Mouse (Mus musculus) midbrain, embryonic 13.5 days (tissue): ENCODE measurements around the gene Arl15. TPM values are rescaled to one million over a fixed set of nuclear protein-coding genes. Genes with fewer than 3 reads are reported as not detected.

Experiments
- ATAC-seq: fragments of 200-750 bp; cut with Nextera tagmentation; 2 replicates; pipeline ENCODE4 v1.8.0; 2017; ENCODE audit warnings: mild to moderate bottlenecking, moderate TSS enrichment, moderate library complexity
- H3K27ac ChIP-seq: fragments of 300-500 bp; sonication (generic); 2 replicates; pipeline ENCODE4 v1.5.1; 2015; ENCODE audit warnings: inconsistent platforms, mild to moderate bottlenecking, moderate library complexity
- H3K27me3 ChIP-seq: fragments of 300-500 bp; sonication (generic); 2 replicates; pipeline ENCODE4 v1.6.1; 2015; ENCODE audit warnings: mild to moderate bottlenecking, inconsistent platforms
- H3K36me3 ChIP-seq: fragments of 300-500 bp; sonication (generic); 2 replicates; pipeline ENCODE4 v1.6.1; 2015; ENCODE audit warnings: mild to moderate bottlenecking, inconsistent platforms
- H3K4me1 ChIP-seq: fragments of 300-500 bp; sonication (generic); replicated peaks from 2 replicates; pipeline ENCODE4 v1.6.1; 2015; ENCODE audit warnings: inconsistent platforms
- H3K4me2 ChIP-seq: fragments of 300-500 bp; sonication (generic); replicated peaks from 2 replicates; pipeline ENCODE4 v1.6.1; 2015; ENCODE audit warnings: moderate library complexity, mild to moderate bottlenecking, inconsistent platforms
- H3K4me3 ChIP-seq: fragments of 300-500 bp; sonication (generic); replicated peaks from 2 replicates; pipeline ENCODE4 v1.5.1; 2015; ENCODE audit warnings: mild to moderate bottlenecking, inconsistent platforms
- H3K9ac ChIP-seq: fragments of 300-500 bp; sonication (generic); replicated peaks from 2 replicates; pipeline ENCODE4 v1.6.1; 2015; ENCODE audit warnings: mild to moderate bottlenecking, inconsistent platforms
- H3K9me3 ChIP-seq: fragments of 300-500 bp; sonication (generic); 2 replicates; pipeline ENCODE4 v1.6.1; 2016; ENCODE audit warnings: mild to moderate bottlenecking, inconsistent platforms
- WGBS: fragments of 180-500 bp; shearing (Covaris S2); methylation state at CpG from one replicate; pipeline ENCODE4 v1.1.7; 2015; 5-methylcytosine and 5-hydroxymethylcytosine counted together
- polyA plus RNA-seq: library from polyadenylated mRNA; unstranded; fragments of >200 nt; fragmentation: Nextera tagmentation; extraction: Ambion mirVana; gene quantifications from 2 replicates; pipeline ENCODE4 v1.2.1, GENCODE M21; 2015

Arl15 gene
- polyA plus RNA-seq, 1 experiment from 2014 or later: 15.0 TPM

DNA sequence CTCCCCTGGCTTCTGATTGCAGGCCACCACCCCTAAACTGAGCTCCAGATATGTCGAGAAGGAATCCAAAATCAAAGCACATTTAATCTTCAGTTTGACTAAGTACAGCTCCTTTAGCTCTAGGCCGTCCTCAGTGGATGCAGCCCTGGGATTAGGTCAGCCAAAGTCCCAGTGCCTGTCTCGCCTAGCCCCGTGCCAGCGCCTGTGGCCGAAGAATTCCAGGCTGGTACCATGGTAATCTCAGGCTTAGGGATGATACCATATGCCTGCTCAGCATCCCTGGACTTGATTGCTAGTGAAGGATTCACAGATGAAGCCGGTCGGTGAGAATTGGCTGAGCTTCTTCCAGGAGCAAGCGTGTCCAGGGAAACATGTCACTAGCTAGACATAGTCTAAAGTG lies 261.4 kb downstream of the Arl15 start:
- H3K27me3 ChIP-seq: no peaks in the 10 kb centered on the region
- H3K27ac ChIP-seq: no peak overlapping the region
- no peak overlapping the region for H3K4me3 ChIP-seq
- 0 out of 2 replicates have a peak, but pooled peaks have one; percentile 32 for ATAC-seq
- no peak overlapping the region for H3K4me2 ChIP-seq
- no peaks in the 10 kb centered on the region for H3K9me3 ChIP-seq
- peaks cover 19% of the 10 kb centered on the region for H3K4me1 ChIP-seq
- no peak overlapping the region for H3K9ac ChIP-seq
- 46% methylated on average over 9 of the region's 9 CpGs for WGBS
- no peaks in the 10 kb centered on the region for H3K36me3 ChIP-seq

- WGBS: 72% methylated on average over 6 of the region's 6 CpGs
- H3K27ac ChIP-seq: no peak overlapping the region
- no peaks in the 10 kb centered on the region for H3K27me3 ChIP-seq
These were observed 266.0 kb downstream of the Arl15 start for GRCm38 (mm10) chr13:114060258-114060657.

DNA sequence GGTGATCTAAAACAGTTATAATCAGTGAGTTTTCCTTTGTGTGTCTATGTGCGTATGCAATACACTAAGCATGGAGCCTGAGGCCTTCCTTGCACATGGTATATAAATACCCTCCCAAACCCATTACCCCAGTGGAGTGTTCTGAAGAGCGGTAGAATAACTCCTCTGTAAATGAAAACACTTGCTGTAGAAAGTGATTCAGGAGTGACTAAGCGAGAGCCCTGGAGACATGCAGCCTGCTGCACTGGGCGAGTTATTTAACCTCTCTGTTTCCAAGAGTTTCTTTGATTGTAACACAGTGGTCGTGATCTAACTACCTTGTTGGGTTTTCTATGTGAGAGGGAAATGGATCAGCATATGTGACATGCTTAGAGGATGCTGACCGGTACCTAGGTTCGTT lies 266.9 kb downstream of the Arl15 start:
- Histone ChIP-seq H3K9me3 (no peaks in the 10 kb centered on the region), H3K27me3 (no peaks in the 10 kb centered on the region), H3K36me3 (no peaks in the 10 kb centered on the region), H3K4me2 (no peak overlapping the region), H3K4me1 (no peaks in the 10 kb centered on the region), H3K4me3 (no peak overlapping the region), H3K9ac (no peak overlapping the region), H3K27ac (no peak overlapping the region)
- no peak for ATAC-seq
- WGBS: 93% methylated on average over 7 of the region's 7 CpGs

More at GRCm38 (mm10) chr13:114060258-114060657, 266.0 kb downstream of the Arl15 start:
- H3K9me3 ChIP-seq: no peaks in the 10 kb centered on the region
- no peaks in the 10 kb centered on the region for H3K4me1 ChIP-seq
- H3K4me2 ChIP-seq: no peak overlapping the region
- no peak overlapping the region for H3K4me3 ChIP-seq
- no peak overlapping the region for H3K9ac ChIP-seq
- ATAC-seq: no peak
- no peaks in the 10 kb centered on the region for H3K36me3 ChIP-seq

GRCm38 (mm10) chr13:114064069-114064468 lies 269.8 kb downstream of the Arl15 start:
- H3K4me3 ChIP-seq: no peak overlapping the region
- no peaks in the 10 kb centered on the region for H3K9me3 ChIP-seq
- H3K27ac ChIP-seq: no peak overlapping the region
- 88% methylated on average over 9 of the region's 9 CpGs for WGBS
- H3K9ac ChIP-seq: no peak overlapping the region
- no peaks in the 10 kb centered on the region for H3K4me1 ChIP-seq
- H3K36me3 ChIP-seq: no peaks in the 10 kb centered on the region
- no peak overlapping the region for H3K4me2 ChIP-seq
- no peaks in the 10 kb centered on the region for H3K27me3 ChIP-seq
- no peak for ATAC-seq

DNA sequence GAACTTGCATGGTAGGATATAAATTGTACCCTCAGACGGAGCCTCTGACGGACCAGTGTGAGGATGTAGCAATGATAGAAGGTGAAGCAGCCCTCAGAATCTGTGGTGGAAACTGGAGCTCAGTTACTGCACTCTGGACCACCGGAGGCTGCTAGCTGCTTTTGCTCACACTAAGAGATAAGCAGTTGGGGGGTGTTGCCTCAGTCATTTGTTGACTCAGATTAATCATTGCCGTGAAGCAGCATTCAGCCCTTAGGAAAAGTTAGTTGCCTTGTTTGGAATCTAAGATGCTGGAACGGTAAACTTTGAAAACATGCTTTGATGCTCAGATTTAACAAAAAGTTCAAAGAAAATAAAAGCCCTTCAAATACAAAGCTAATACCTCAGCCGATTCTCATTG lies 270.7 kb downstream of the Arl15 start:
- no peaks in the 10 kb centered on the region for H3K9me3 ChIP-seq
- no peaks in the 10 kb centered on the region for H3K4me1 ChIP-seq
- H3K27ac ChIP-seq: no peak overlapping the region
- no peak overlapping the region for H3K4me3 ChIP-seq
- whole genome bisulfite sequencing: 61% methylated on average over 6 of the region's 6 CpGs
- no peaks in the 10 kb centered on the region for H3K36me3 ChIP-seq
- no peak overlapping the region for H3K9ac ChIP-seq
- H3K27me3 ChIP-seq: no peaks in the 10 kb centered on the region
- ATAC-seq: no peak
- no peak overlapping the region for H3K4me2 ChIP-seq

DNA sequence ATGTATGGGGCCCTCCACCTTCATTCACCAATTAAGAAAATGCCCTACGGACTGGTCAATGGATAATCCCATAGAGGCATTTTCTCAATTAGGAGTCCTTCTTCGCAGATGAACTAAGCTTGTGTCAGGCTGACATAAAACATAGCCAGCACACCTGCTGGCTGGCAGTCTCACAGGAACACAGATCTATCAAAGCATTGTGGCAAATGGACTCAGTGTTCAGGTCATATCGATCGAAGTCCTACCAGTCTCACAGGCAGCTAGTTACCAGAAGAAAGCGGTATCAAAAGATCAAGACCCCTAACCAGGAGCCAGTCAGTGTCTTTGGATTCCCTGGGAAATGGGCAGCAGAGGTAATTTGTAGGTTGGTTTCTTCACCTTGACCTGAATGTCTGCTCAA lies 274.1 kb downstream of the Arl15 start:
- Histone ChIP-seq H3K4me2 (no peak overlapping the region), H3K4me1 (no peaks in the 10 kb centered on the region), H3K9ac (no peak overlapping the region), H3K27ac (no peak overlapping the region), H3K27me3 (no peaks in the 10 kb centered on the region), H3K4me3 (no peak overlapping the region), H3K36me3 (no peaks in the 10 kb centered on the region), H3K9me3 (no peaks in the 10 kb centered on the region)
- ATAC-seq: no peak
- WGBS: 82% methylated on average over 5 of the region's 5 CpGs

DNA sequence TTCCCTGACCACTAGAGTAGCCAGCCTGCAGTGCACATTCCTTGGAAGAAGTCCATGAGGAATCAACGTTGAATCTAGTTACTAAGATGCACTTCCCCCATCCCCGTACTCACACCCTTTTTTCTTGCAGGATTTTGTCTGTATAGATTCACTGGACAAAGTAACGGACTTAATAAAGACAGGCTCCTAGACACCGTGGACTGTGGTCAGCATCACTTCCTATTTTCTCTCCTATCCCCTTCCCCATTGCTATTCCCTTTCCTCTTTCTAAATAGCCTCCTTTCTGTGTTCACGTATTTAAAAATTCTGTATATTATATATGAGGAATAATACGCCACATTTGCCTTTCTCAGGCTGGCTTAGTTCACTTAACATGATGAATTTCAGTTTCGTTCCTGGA lies 277.1 kb downstream of the Arl15 start:
- H3K27ac ChIP-seq: no peak overlapping the region

GRCm38 (mm10) chr13:114074471-114074870 lies 280.2 kb downstream of the Arl15 start:
- WGBS: 10% methylated on average over 8 of the region's 8 CpGs
- H3K36me3 ChIP-seq: no peaks in the 10 kb centered on the region
- no peaks in the 10 kb centered on the region for H3K9me3 ChIP-seq
- H3K4me1 ChIP-seq: peaks cover 27% of the 10 kb centered on the region
- H3K27ac ChIP-seq: no peak overlapping the region
- no peak overlapping the region for H3K4me2 ChIP-seq
- no peak overlapping the region for H3K4me3 ChIP-seq
- ATAC-seq: peak; percentile 65
- no peaks in the 10 kb centered on the region for H3K27me3 ChIP-seq
- no peak overlapping the region for H3K9ac ChIP-seq

More for the DNA sequence above, 277.1 kb downstream of the Arl15 start:
- H3K36me3 ChIP-seq: no peaks in the 10 kb centered on the region
- no peak overlapping the region for H3K9ac ChIP-seq
- 93% methylated on average over 7 of the region's 7 CpGs for WGBS
- no peak overlapping the region for H3K4me3 ChIP-seq
- no peaks in the 10 kb centered on the region for H3K9me3 ChIP-seq
- no peak overlapping the region for H3K4me2 ChIP-seq
- no peaks in the 10 kb centered on the region for H3K27me3 ChIP-seq
- no peak for ATAC-seq
- H3K4me1 ChIP-seq: peaks cover 9% of the 10 kb centered on the region; the same call in 1 of the 2 replicates

- Histone ChIP-seq H3K4me2 (no peak overlapping the region), H3K4me3 (no peak overlapping the region), H3K9me3 (no peaks in the 10 kb centered on the region), H3K36me3 (no peaks in the 10 kb centered on the region), H3K4me1 (peaks cover 27% of the 10 kb centered on the region), H3K27me3 (no peaks in the 10 kb centered on the region), H3K27ac (no peak overlapping the region), H3K9ac (no peak overlapping the region)
- 75% methylated on average over 9 of the region's 9 CpGs for WGBS
- ATAC-seq: no peak
These were observed 281.5 kb downstream of the Arl15 start for GRCm38 (mm10) chr13:114075724-114076384.

DNA sequence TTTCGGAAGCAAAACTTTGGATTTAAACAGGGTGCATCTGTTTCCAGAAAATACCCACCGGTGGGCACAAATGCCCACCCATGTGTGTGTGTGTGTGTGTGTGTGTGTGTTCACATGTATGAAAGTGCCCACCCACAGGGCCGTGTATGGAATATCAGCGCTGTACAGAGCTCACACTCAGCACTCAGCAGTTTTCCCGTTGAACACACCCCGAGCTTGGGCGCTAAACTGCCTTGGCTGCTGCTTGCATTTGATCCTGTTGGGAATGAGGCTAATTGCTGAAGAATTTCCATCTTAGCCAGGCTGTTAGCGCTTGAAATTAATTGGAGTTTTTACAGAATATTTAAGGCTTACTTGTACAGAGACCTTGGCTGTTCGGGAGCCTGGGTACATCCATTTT lies 282.9 kb downstream of the Arl15 start:
- Histone ChIP-seq H3K9ac (no peak overlapping the region), H3K4me3 (no peak overlapping the region), H3K27ac (no peak overlapping the region), H3K36me3 (no peaks in the 10 kb centered on the region), H3K4me2 (no peak overlapping the region), H3K4me1 (peaks cover 27% of the 10 kb centered on the region), H3K27me3 (no peaks in the 10 kb centered on the region), H3K9me3 (no peaks in the 10 kb centered on the region)
- 75% methylated on average over 9 of the region's 9 CpGs for WGBS
- 0 out of 2 replicates have a peak, but pooled peaks have one; percentile 10 for ATAC-seq

GRCm38 (mm10) chr13:114077584-114078270 lies 283.4 kb downstream of the Arl15 start:
- peak; percentile 43 for ATAC-seq
- WGBS: 50% methylated on average over 17 of the region's 17 CpGs
- H3K36me3 ChIP-seq: no peaks in the 10 kb centered on the region
- H3K4me1 ChIP-seq: peaks cover 27% of the 10 kb centered on the region
- H3K9me3 ChIP-seq: no peaks in the 10 kb centered on the region
- H3K27me3 ChIP-seq: no peaks in the 10 kb centered on the region
- no peak overlapping the region for H3K9ac ChIP-seq
- no peak overlapping the region for H3K4me3 ChIP-seq
- no peak overlapping the region for H3K27ac ChIP-seq
- H3K4me2 ChIP-seq: 0 out of 2 replicates have a peak overlapping the region, but pooled peaks have one; percentile 2

DNA sequence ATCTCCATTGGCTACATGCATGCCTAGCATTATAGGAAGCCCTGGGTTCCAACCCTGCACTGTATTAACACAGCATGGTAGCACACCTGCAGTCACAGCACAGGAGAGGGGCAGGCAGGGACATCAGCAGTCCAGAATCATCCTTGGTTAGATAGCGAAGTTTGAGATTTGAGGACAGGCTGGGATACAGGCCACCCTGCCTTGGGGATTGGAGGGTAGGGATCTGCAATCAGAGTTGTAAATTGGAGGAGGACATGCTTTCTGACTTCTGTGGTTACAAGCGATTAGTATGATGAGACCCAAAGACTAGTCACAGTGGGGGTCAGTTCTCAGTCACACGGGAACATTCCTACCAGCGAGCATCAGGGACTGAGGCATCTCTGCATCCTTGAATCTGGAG lies 284.5 kb downstream of the Arl15 start:
- Histone ChIP-seq H3K27ac (no peak overlapping the region), H3K27me3 (no peaks in the 10 kb centered on the region), H3K9me3 (no peaks in the 10 kb centered on the region), H3K4me3 (no peak overlapping the region), H3K4me1 (peaks cover 27% of the 10 kb centered on the region), H3K36me3 (no peaks in the 10 kb centered on the region), H3K4me2 (no peak overlapping the region), H3K9ac (no peak overlapping the region)
- ATAC-seq: no peak
- 82% methylated on average over 4 of the region's 4 CpGs for WGBS
